Mouse (Mus musculus) G1E (cell line): ENCODE data around the gene Icosl. TPM values are rescaled to one million over a fixed set of nuclear protein-coding genes. Genes with fewer than 3 reads are reported as not detected.

Experiments used
- ATAC-seq: 2 replicates; pipeline ENCODE4 v1.8.0; 2016; ENCODE audit warnings: mild to moderate bottlenecking; ENCODE audit not compliant: insufficient number of reproducible peaks, poor library complexity, low FRiP score, severe bottlenecking; ENCODE audit errors: extremely low read depth
- DNase-seq: peaks from one replicate; pipeline ENCODE4 v3.0.0; 2012; ENCODE audit warnings: low spot score
- H3K27me3 ChIP-seq: 2 replicates; pipeline ENCODE4 v1.6.1; 2012; ENCODE audit warnings: mild to moderate bottlenecking, low read length, inconsistent platforms; ENCODE audit not compliant: insufficient read depth
- H3K36me3 ChIP-seq: replicated peaks from 2 replicates; pipeline ENCODE3; 2012; ENCODE audit warnings: mild to moderate bottlenecking, inconsistent platforms
- H3K4me1 ChIP-seq: 2 replicates; pipeline ENCODE4 v1.6.1; 2012; ENCODE audit warnings: low read depth, low read length, inconsistent platforms, mixed read lengths; ENCODE audit not compliant: insufficient read depth
- H3K4me3 ChIP-seq: 2 replicates; pipeline ENCODE4 v1.5.1; 2012; ENCODE audit warnings: low read depth, mild to moderate bottlenecking, inconsistent platforms, low read length, moderate library complexity, mixed read lengths
- H3K9me3 ChIP-seq: replicated peaks from 2 replicates; pipeline ENCODE4 v1.6.1; 2012; ENCODE audit warnings: inconsistent platforms
- CTCF ChIP-seq: IDR thresholded peaks from 2 replicates; pipeline ENCODE4 v1.5.1; 2012; ENCODE audit warnings: low read depth, low read length, inconsistent platforms, mixed read lengths
- GATA1 ChIP-seq: IDR thresholded peaks from 2 replicates; pipeline ENCODE4 v1.6.1; 2012; ENCODE audit warnings: borderline replicate concordance, low read length, inconsistent platforms, mixed read lengths
- GATA2 ChIP-seq: IDR thresholded peaks from 2 replicates; pipeline ENCODE4 v1.6.1; 2012; ENCODE audit warnings: low read depth, low read length, inconsistent platforms, borderline replicate concordance
- POLR2AphosphoS5 ChIP-seq: IDR thresholded peaks from 2 replicates; pipeline ENCODE4 v1.6.1; 2012; ENCODE audit warnings: low read depth, low read length, inconsistent platforms; ENCODE audit not compliant: insufficient replicate concordance
- TAL1 ChIP-seq: conservative IDR thresholded peaks from 2 replicates; pipeline ENCODE4 v1.6.1; 2012; ENCODE audit warnings: low read depth, low read length, inconsistent platforms, mixed read lengths
- polyA plus RNA-seq: library from polyadenylated mRNA; stranded (reverse); fragments of >175 nt; gene quantifications from 2 replicates; pipeline ENCODE4 v1.2.3, GENCODE M21; 2012
- total RNA-seq, 2 experiments: library from RNA; stranded (forward) in 1 of 2; stranded (reverse) in 1 of 2; fragments of 200-1000 nt in 1 of 2; fragments of >200 nt in 1 of 2; fragmentation: Nextera tagmentation in 1 of 2; gene quantifications; 2 replicates each; pipeline ENCODE4 v1.2.3; 2014 to 2017

Icosl gene
- total and polyA plus RNA-seq, 3 experiments, result 0.22 TPM; not detected in 2

DNA sequence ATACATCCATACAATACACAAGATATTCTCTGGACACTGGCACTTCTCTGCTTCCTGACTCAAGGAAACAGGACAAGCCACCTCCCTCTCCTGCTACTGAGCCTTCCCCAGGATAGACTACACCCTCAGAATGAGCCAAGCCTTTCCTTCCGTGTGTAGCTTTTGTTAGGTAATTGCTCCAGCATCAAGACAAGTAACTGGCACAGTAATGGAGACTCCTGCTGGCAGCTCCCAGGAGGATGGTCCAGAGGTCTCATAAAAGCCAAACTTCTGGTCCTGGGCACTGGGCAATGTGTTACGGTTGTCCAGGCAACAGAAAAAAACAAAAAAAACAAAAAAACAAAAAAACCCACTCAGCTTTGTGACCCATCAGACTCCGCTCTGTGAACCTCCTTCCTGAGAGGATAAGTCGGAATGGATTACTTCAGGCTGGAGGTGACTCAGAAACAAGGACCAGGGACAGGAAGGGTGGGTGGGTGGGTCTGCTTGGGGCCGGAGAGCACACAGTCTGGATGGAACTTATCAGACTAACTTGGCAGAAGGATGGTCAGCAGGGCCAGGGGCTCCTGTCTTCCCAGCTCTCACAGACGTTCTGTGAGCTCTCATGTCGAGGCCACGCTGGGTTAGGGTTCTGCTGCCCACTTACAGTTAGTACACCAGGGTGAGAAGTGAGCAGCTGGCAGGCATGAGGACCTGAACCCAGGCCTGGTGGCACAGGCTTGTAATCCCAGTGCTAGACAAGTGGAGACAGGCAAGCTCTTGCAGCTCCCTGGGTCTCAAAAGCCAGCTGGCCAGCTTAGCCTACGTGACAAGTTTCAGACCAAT is 58.2 kb downstream of the Icosl start:
- Histone ChIP-seq H3K36me3 (no peaks in the 10 kb centered on the region), H3K4me1 (no peaks in the 10 kb centered on the region), H3K4me3 (no peak overlapping the region), H3K27me3 (peaks cover 9% of the 10 kb centered on the region), H3K9me3 (no peaks in the 10 kb centered on the region)
- TF ChIP-seq GATA1 (no peak), GATA2 (no peak), POLR2AphosphoS5 (no peak), CTCF (no peak), TAL1 (no peak)
- ATAC-seq (no peak), DNase-seq (no peak)

- Histone ChIP-seq H3K36me3 (no peaks in the 10 kb centered on the region), H3K4me3 (no peak overlapping the region), H3K4me1 (no peaks in the 10 kb centered on the region), H3K27me3 (peaks cover 9% of the 10 kb centered on the region), H3K9me3 (no peaks in the 10 kb centered on the region)
- ATAC-seq, result no peak
- no peak for DNase-seq
- TF ChIP-seq POLR2AphosphoS5 (no peak), CTCF (no peak), GATA2 (no peak), GATA1 (no peak), TAL1 (no peak)
Observed at GRCm38 (mm10) chr10:78127931-78128330, 58.8 kb downstream of the Icosl start.

GRCm38 (mm10) chr10:78128647-78129046 is 59.5 kb downstream of the Icosl start:
- Histone ChIP-seq H3K4me1 (no peaks in the 10 kb centered on the region), H3K27me3 (peaks cover 9% of the 10 kb centered on the region), H3K36me3 (no peaks in the 10 kb centered on the region), H3K9me3 (no peaks in the 10 kb centered on the region), H3K4me3 (no peak overlapping the region)
- no peak for TF ChIP-seq CTCF
- TF ChIP-seq GATA2, result no peak
- no peak for TF ChIP-seq TAL1
- TF ChIP-seq POLR2AphosphoS5, result no peak
- no peak for TF ChIP-seq GATA1
- DNase-seq (no peak), ATAC-seq (no peak)

GRCm38 (mm10) chr10:78129423-78129822 is 60.3 kb downstream of the Icosl start:
- no peaks in the 10 kb centered on the region for H3K4me1 ChIP-seq
- peaks cover 9% of the 10 kb centered on the region for H3K27me3 ChIP-seq
- H3K9me3 ChIP-seq, result no peaks in the 10 kb centered on the region
- ATAC-seq, result no peak
- no peaks in the 10 kb centered on the region for H3K36me3 ChIP-seq
- no peak for DNase-seq
- H3K4me3 ChIP-seq, result no peak overlapping the region
- TF ChIP-seq CTCF, result no peak
- no peak for TF ChIP-seq POLR2AphosphoS5
- no peak for TF ChIP-seq GATA2
- no peak for TF ChIP-seq TAL1
- TF ChIP-seq GATA1, result no peak

DNA sequence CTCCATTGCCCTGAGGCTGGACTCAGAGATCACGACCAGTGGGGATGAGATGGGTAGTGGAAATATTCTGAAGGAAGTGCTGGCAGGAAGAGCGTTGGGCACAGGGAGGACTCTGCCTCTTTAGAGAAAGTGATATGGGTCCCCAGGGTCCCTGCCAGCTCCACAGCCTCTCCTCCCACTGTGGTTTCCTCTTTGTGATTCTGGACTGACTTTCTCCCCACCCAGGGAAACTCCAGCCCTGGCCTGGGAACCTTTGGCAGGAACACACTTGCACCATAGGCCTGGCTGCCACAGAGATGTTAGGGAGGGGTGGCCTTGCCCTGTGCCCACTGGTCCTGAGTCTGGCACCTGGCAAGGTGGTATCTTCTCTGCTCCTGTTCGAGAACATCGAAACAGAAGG is 60.9 kb downstream of the Icosl start:
- no peak for ATAC-seq
- H3K9me3 ChIP-seq, result no peaks in the 10 kb centered on the region
- TF ChIP-seq POLR2AphosphoS5 (no peak), GATA2 (no peak), CTCF (no peak), TAL1 (no peak), GATA1 (no peak)

More for the DNA sequence above, 60.9 kb downstream of the Icosl start:
- H3K27me3 ChIP-seq, result peaks cover 13% of the 10 kb centered on the region
- H3K4me3 ChIP-seq, result no peak overlapping the region
- no peak for DNase-seq
- H3K4me1 ChIP-seq, result no peaks in the 10 kb centered on the region
- no peaks in the 10 kb centered on the region for H3K36me3 ChIP-seq

Other genes starting within 250 kb of the Icosl start
- gene Krtap10-4, start 242.2 kb upstream of the Icosl start, total RNA-seq (2014; fragmentation: Nextera tagmentation), result not detected in 2 replicates
- not detected in 2 replicates for gene Krtap10-4, start 242.2 kb upstream of the Icosl start, total RNA-seq (2017)
- gene Krtap10-4, start 242.2 kb upstream of the Icosl start, polyA plus RNA-seq, result not detected in 2 replicates
- gene Krtap10-10, start 233.4 kb upstream of the Icosl start, total RNA-seq (2014; fragmentation: Nextera tagmentation), result not detected in 2 replicates
- 0.49 TPM in 1 of 2 replicates, not detected in the other for gene Krtap10-10, start 233.4 kb upstream of the Icosl start, total RNA-seq (2017)
- gene Krtap10-10, start 233.4 kb upstream of the Icosl start, polyA plus RNA-seq, result not detected in 2 replicates
- not detected in 2 replicates for gene Gm36176, start 222.5 kb upstream of the Icosl start, total RNA-seq (2014; fragmentation: Nextera tagmentation)
- gene Gm36176, start 222.5 kb upstream of the Icosl start, total RNA-seq (2017), result not detected in 2 replicates
- gene Gm36176, start 222.5 kb upstream of the Icosl start, polyA plus RNA-seq, result not detected in 2 replicates
- not detected in 2 replicates for gene Gm10318, start 216.4 kb upstream of the Icosl start, total RNA-seq (2014; fragmentation: Nextera tagmentation)
- 0.23 TPM in 1 of 2 replicates, not detected in the other for gene Gm10318, start 216.4 kb upstream of the Icosl start, total RNA-seq (2017)
- gene Gm10318, start 216.4 kb upstream of the Icosl start, polyA plus RNA-seq, result not detected in 2 replicates
- not detected in 2 replicates for gene Gm3285, start 207.3 kb upstream of the Icosl start, total RNA-seq (2014; fragmentation: Nextera tagmentation)
- not detected in 2 replicates for gene Gm3285, start 207.3 kb upstream of the Icosl start, total RNA-seq (2017)
- not detected in 2 replicates for gene Gm3285, start 207.3 kb upstream of the Icosl start, polyA plus RNA-seq
- gene Lrrc3, start 166.8 kb upstream of the Icosl start, total RNA-seq (2014; fragmentation: Nextera tagmentation), result not detected in 2 replicates
- 0.05 and 0.06 TPM in 2 replicates for gene Lrrc3, start 166.8 kb upstream of the Icosl start, total RNA-seq (2017)
- 0.01 TPM in 1 of 2 replicates, not detected in the other for gene Lrrc3, start 166.8 kb upstream of the Icosl start, polyA plus RNA-seq
- gene Trpm2, start 98.7 kb upstream of the Icosl start, total RNA-seq (2014; fragmentation: Nextera tagmentation), result 1.1 and 4.1 TPM in 2 replicates
- gene Trpm2, start 98.7 kb upstream of the Icosl start, total RNA-seq (2017), result 0.35 and 0.55 TPM in 2 replicates
- 0.14 and 0.19 TPM in 2 replicates for gene Trpm2, start 98.7 kb upstream of the Icosl start, polyA plus RNA-seq
- gene 1810043G02Rik, start 90.8 kb upstream of the Icosl start, total RNA-seq (2014; fragmentation: Nextera tagmentation), result 6.9 and 13.6 TPM in 2 replicates
- gene 1810043G02Rik, start 90.8 kb upstream of the Icosl start, total RNA-seq (2017), result 10.1 and 10.9 TPM in 2 replicates
- gene 1810043G02Rik, start 90.8 kb upstream of the Icosl start, polyA plus RNA-seq, result 27.1 and 30.3 TPM in 2 replicates
- gene Pfkl, start 59.2 kb upstream of the Icosl start, total RNA-seq (2014; fragmentation: Nextera tagmentation), result 38.5 and 48.7 TPM in 2 replicates
- 89.1 and 92.7 TPM in 2 replicates for gene Pfkl, start 59.2 kb upstream of the Icosl start, total RNA-seq (2017)
- gene Pfkl, start 59.2 kb upstream of the Icosl start, polyA plus RNA-seq, result 182 and 214 TPM in 2 replicates
- gene Dnmt3l, start 27.4 kb upstream of the Icosl start, total RNA-seq (2014; fragmentation: Nextera tagmentation), result not detected in 2 replicates
- 0.16 TPM in 1 of 2 replicates, not detected in the other for gene Dnmt3l, start 27.4 kb upstream of the Icosl start, total RNA-seq (2017)
- not detected in 2 replicates for gene Dnmt3l, start 27.4 kb upstream of the Icosl start, polyA plus RNA-seq
- not detected in 2 replicates for gene Aire, start 25.7 kb upstream of the Icosl start, total RNA-seq (2014; fragmentation: Nextera tagmentation)
- not detected in 2 replicates for gene Aire, start 25.7 kb upstream of the Icosl start, total RNA-seq (2017)
- 0.10 and 0.17 TPM in 2 replicates for gene Aire, start 25.7 kb upstream of the Icosl start, polyA plus RNA-seq
- 26.9 and 36.3 TPM in 2 replicates for gene D10Jhu81e, start 100.5 kb downstream of the Icosl start, total RNA-seq (2014; fragmentation: Nextera tagmentation)
- gene D10Jhu81e, start 100.5 kb downstream of the Icosl start, total RNA-seq (2017), result 106 and 128 TPM in 2 replicates
- 88.4 and 100 TPM in 2 replicates for gene D10Jhu81e, start 100.5 kb downstream of the Icosl start, polyA plus RNA-seq
- 8.7 and 11.0 TPM in 2 replicates for gene Pwp2, start 115.8 kb downstream of the Icosl start, total RNA-seq (2014; fragmentation: Nextera tagmentation)
- 23.4 and 26.3 TPM in 2 replicates for gene Pwp2, start 115.8 kb downstream of the Icosl start, total RNA-seq (2017)
- gene Pwp2, start 115.8 kb downstream of the Icosl start, polyA plus RNA-seq, result 15.8 and 18.8 TPM in 2 replicates
- 43.5 and 93.6 TPM in 2 replicates for gene Trappc10, start 175.3 kb downstream of the Icosl start, total RNA-seq (2014; fragmentation: Nextera tagmentation)
- 30.2 and 33.3 TPM in 2 replicates for gene Trappc10, start 175.3 kb downstream of the Icosl start, total RNA-seq (2017)
- 54.7 and 75.1 TPM in 2 replicates for gene Trappc10, start 175.3 kb downstream of the Icosl start, polyA plus RNA-seq